Mouse (Mus musculus) hindbrain, embryonic 15.5 days (tissue): ENCODE measurements around the gene Ctnnb1. TPM values are rescaled to one million over a fixed set of nuclear protein-coding genes. Genes with fewer than 3 reads are reported as not detected.
A peak's percentile ranks its signal among the peaks of the same experiment; 100 is the strongest.

Source experiments
- ATAC-seq: fragments of 200-750 bp; cut with Nextera tagmentation; 2 replicates; pipeline ENCODE4 v1.8.0; 2017; ENCODE audit warnings: low read depth, moderate number of reproducible peaks, moderate TSS enrichment; ENCODE audit not compliant: low FRiP score
- H3K27ac ChIP-seq: fragments of 300-500 bp; sonication (generic); replicated peaks from 2 replicates; pipeline ENCODE4 v1.5.1; 2015; ENCODE audit warnings: mild to moderate bottlenecking, inconsistent platforms
- H3K27me3 ChIP-seq: fragments of 300-500 bp; sonication (generic); 2 replicates; pipeline ENCODE4 v1.6.1; 2015; ENCODE audit warnings: control low read depth, inconsistent platforms
- H3K36me3 ChIP-seq: fragments of 300-500 bp; sonication (generic); 2 replicates; pipeline ENCODE4 v1.6.1; 2015; ENCODE audit warnings: control low read depth, inconsistent platforms
- H3K4me1 ChIP-seq: fragments of 300-500 bp; sonication (generic); replicated peaks from 2 replicates; pipeline ENCODE4 v1.6.1; 2015; ENCODE audit warnings: control low read depth, inconsistent platforms
- H3K4me2 ChIP-seq: fragments of 300-500 bp; sonication (generic); 2 replicates; pipeline ENCODE4 v1.6.1; 2015; ENCODE audit warnings: moderate library complexity, mild to moderate bottlenecking, inconsistent platforms
- H3K4me3 ChIP-seq: fragments of 300-500 bp; sonication (generic); 2 replicates; pipeline ENCODE4 v1.5.1; 2015; ENCODE audit warnings: mild to moderate bottlenecking, inconsistent platforms
- H3K9ac ChIP-seq: fragments of 300-500 bp; sonication (generic); 2 replicates; pipeline ENCODE4 v1.6.1; 2015; ENCODE audit warnings: inconsistent platforms
- H3K9me3 ChIP-seq: fragments of 300-500 bp; sonication (generic); 2 replicates; pipeline ENCODE4 v1.6.1; 2016; ENCODE audit warnings: control low read depth, inconsistent platforms
- WGBS: fragments of 180-500 bp; shearing (Covaris S2); methylation state at CpG from one replicate; pipeline ENCODE4 v1.1.7; 2015; 5-methylcytosine and 5-hydroxymethylcytosine counted together
- polyA plus RNA-seq: library from polyadenylated mRNA; unstranded; fragments of >200 nt; fragmentation: Nextera tagmentation; extraction: Ambion mirVana; gene quantifications from 2 replicates; pipeline ENCODE4 v1.2.1, GENCODE M21; 2015

Gene Ctnnb1
- polyA plus RNA-seq, 1 experiment from 2014 or later = 394 TPM

- Histone ChIP-seq H3K9me3 (no peaks in the 10 kb centered on the region), H3K27me3 (no peaks in the 10 kb centered on the region), H3K27ac (no peak overlapping the region), H3K4me1 (peaks cover 50% of the 10 kb centered on the region), H3K4me2 (no peak overlapping the region), H3K4me3 (no peak overlapping the region), H3K36me3 (no peaks in the 10 kb centered on the region), H3K9ac (no peak overlapping the region)
- WGBS = 38% methylated on average over 15 of the region's 15 CpGs
- ATAC-seq = no peak
Observed at GRCm38 (mm10) chr9:120989806-120990700, 61.0 kb downstream of the Ctnnb1 start.

- Histone ChIP-seq H3K36me3 (no peaks in the 10 kb centered on the region), H3K4me1 (peaks cover 51% of the 10 kb centered on the region), H3K9ac (no peak overlapping the region), H3K27me3 (no peaks in the 10 kb centered on the region), H3K4me2 (no peak overlapping the region), H3K27ac (no peak overlapping the region), H3K4me3 (no peak overlapping the region), H3K9me3 (no peaks in the 10 kb centered on the region)
- no peak for ATAC-seq
- 77% methylated on average over 2 of the region's 2 CpGs for WGBS
Observed at GRCm38 (mm10) chr9:120991801-120992200, 62.8 kb downstream of the Ctnnb1 start.

- Histone ChIP-seq H3K4me2 (no peak overlapping the region), H3K4me3 (no peak overlapping the region), H3K4me1 (peaks cover 47% of the 10 kb centered on the region), H3K27ac (peak overlapping the region; percentile 50), H3K9ac (no peak overlapping the region), H3K36me3 (no peaks in the 10 kb centered on the region), H3K9me3 (no peaks in the 10 kb centered on the region), H3K27me3 (no peaks in the 10 kb centered on the region)
- no peak; the same call in 1 of the 2 replicates for ATAC-seq
- WGBS = 29% methylated on average over 10 of the region's 10 CpGs
Observed at GRCm38 (mm10) chr9:120993004-120993403, 64.0 kb downstream of the Ctnnb1 start.

GRCm38 (mm10) chr9:120994223-120995155 lies 65.5 kb downstream of the Ctnnb1 start:
- Histone ChIP-seq H3K27ac (no peak overlapping the region), H3K9ac (no peak overlapping the region), H3K4me3 (no peak overlapping the region), H3K4me1 (peaks cover 49% of the 10 kb centered on the region), H3K9me3 (no peaks in the 10 kb centered on the region), H3K4me2 (no peak overlapping the region), H3K36me3 (no peaks in the 10 kb centered on the region), H3K27me3 (no peaks in the 10 kb centered on the region)
- 68% methylated on average over 15 of the region's 15 CpGs for WGBS
- no peak for ATAC-seq

- 68% methylated on average over 11 of the region's 11 CpGs for WGBS
- Histone ChIP-seq H3K27me3 (no peaks in the 10 kb centered on the region), H3K9ac (no peak overlapping the region), H3K9me3 (no peaks in the 10 kb centered on the region), H3K4me1 (peaks cover 44% of the 10 kb centered on the region), H3K36me3 (no peaks in the 10 kb centered on the region), H3K4me3 (no peak overlapping the region), H3K4me2 (no peak overlapping the region), H3K27ac (peak overlapping the region; percentile 30; the same call in 1 of the 2 replicates)
- ATAC-seq = no peak
Observed at GRCm38 (mm10) chr9:120998696-120999095, 69.7 kb downstream of the Ctnnb1 start.

- WGBS = 60% methylated on average over 7 of the region's 7 CpGs
- peak overlapping the region; percentile 47; the same call in 1 of the 2 replicates for H3K27ac ChIP-seq
Observed at GRCm38 (mm10) chr9:121000641-121001320, 71.8 kb downstream of the Ctnnb1 start.

GRCm38 (mm10) chr9:121001681-121002540 lies 72.9 kb downstream of the Ctnnb1 start:
- H3K27ac ChIP-seq = no peak overlapping the region; the same call in 1 of the 2 replicates
- ATAC-seq = no peak

More at GRCm38 (mm10) chr9:121000641-121001320, 71.8 kb downstream of the Ctnnb1 start:
- no peak for ATAC-seq
- Histone ChIP-seq H3K4me3 (no peak overlapping the region), H3K9ac (no peak overlapping the region), H3K4me1 (peaks cover 29% of the 10 kb centered on the region), H3K9me3 (no peaks in the 10 kb centered on the region), H3K4me2 (no peak overlapping the region), H3K27me3 (no peaks in the 10 kb centered on the region), H3K36me3 (no peaks in the 10 kb centered on the region)

GRCm38 (mm10) chr9:121005961-121006360 lies 76.9 kb downstream of the Ctnnb1 start:
- Histone ChIP-seq H3K9ac (no peak overlapping the region), H3K9me3 (no peaks in the 10 kb centered on the region), H3K4me3 (no peak overlapping the region), H3K27ac (no peak overlapping the region), H3K4me2 (no peak overlapping the region), H3K27me3 (no peaks in the 10 kb centered on the region), H3K4me1 (peaks cover 11% of the 10 kb centered on the region), H3K36me3 (no peaks in the 10 kb centered on the region)
- ATAC-seq = no peak
- WGBS = 87% methylated on average over 7 of the region's 7 CpGs

More at GRCm38 (mm10) chr9:121001681-121002540, 72.9 kb downstream of the Ctnnb1 start:
- H3K9ac ChIP-seq = no peak overlapping the region
- no peaks in the 10 kb centered on the region for H3K27me3 ChIP-seq
- 61% methylated on average over 15 of the region's 15 CpGs for WGBS
- H3K4me1 ChIP-seq = peaks cover 29% of the 10 kb centered on the region
- no peaks in the 10 kb centered on the region for H3K36me3 ChIP-seq
- no peaks in the 10 kb centered on the region for H3K9me3 ChIP-seq
- no peak overlapping the region for H3K4me2 ChIP-seq
- no peak overlapping the region for H3K4me3 ChIP-seq
